Mouse (Mus musculus) intestine, embryonic 15.5 days (tissue): Measurements from ENCODE around the gene Gtf3c3. TPM values are rescaled to one million over a fixed set of nuclear protein-coding genes. Genes with fewer than 3 reads are reported as not detected.

ENCODE experiments used
- ATAC-seq: fragments of 200-750 bp; cut with Nextera tagmentation; 2 replicates; pipeline ENCODE4 v1.8.0; 2017; ENCODE audit warnings: moderate TSS enrichment, moderate library complexity
- H3K27ac ChIP-seq: fragments of 300-500 bp; sonication (generic); 2 replicates; pipeline ENCODE4 v1.5.1; 2015; ENCODE audit warnings: mild to moderate bottlenecking, inconsistent platforms
- H3K27me3 ChIP-seq: fragments of 300-500 bp; sonication (generic); replicated peaks from 2 replicates; pipeline ENCODE4 v1.6.1; 2015; ENCODE audit warnings: inconsistent platforms
- H3K36me3 ChIP-seq: fragments of 300-500 bp; sonication (generic); 2 replicates; pipeline ENCODE4 v1.6.1; 2015; ENCODE audit warnings: inconsistent platforms
- H3K4me1 ChIP-seq: fragments of 300-500 bp; sonication (generic); replicated peaks from 2 replicates; pipeline ENCODE4 v1.6.1; 2015; ENCODE audit warnings: inconsistent platforms
- H3K4me2 ChIP-seq: fragments of 300-500 bp; sonication (generic); replicated peaks from 2 replicates; pipeline ENCODE4 v1.6.1; 2015; ENCODE audit warnings: mild to moderate bottlenecking, inconsistent platforms
- H3K4me3 ChIP-seq: fragments of 300-500 bp; sonication (generic); replicated peaks from 2 replicates; pipeline ENCODE4 v1.5.1; 2015; ENCODE audit warnings: inconsistent platforms
- H3K9ac ChIP-seq: fragments of 300-500 bp; sonication (generic); 2 replicates; pipeline ENCODE4 v1.6.1; 2015; ENCODE audit warnings: inconsistent platforms
- H3K9me3 ChIP-seq: fragments of 300-500 bp; sonication (generic); 2 replicates; pipeline ENCODE4 v1.6.1; 2016; ENCODE audit warnings: inconsistent platforms
- WGBS: fragments of 180-500 bp; shearing (Covaris S2); methylation state at CpG from one replicate; pipeline ENCODE4 v1.1.7; 2015; 5-methylcytosine and 5-hydroxymethylcytosine counted together
- polyA plus RNA-seq: library from polyadenylated mRNA; unstranded; fragments of >200 nt; fragmentation: Nextera tagmentation; extraction: Ambion mirVana; gene quantifications from 2 replicates; pipeline ENCODE4 v1.2.1, GENCODE M21; 2015

Gene Gtf3c3
- polyA plus RNA-seq, result 17.5 and 20.8 TPM in 2 replicates

DNA sequence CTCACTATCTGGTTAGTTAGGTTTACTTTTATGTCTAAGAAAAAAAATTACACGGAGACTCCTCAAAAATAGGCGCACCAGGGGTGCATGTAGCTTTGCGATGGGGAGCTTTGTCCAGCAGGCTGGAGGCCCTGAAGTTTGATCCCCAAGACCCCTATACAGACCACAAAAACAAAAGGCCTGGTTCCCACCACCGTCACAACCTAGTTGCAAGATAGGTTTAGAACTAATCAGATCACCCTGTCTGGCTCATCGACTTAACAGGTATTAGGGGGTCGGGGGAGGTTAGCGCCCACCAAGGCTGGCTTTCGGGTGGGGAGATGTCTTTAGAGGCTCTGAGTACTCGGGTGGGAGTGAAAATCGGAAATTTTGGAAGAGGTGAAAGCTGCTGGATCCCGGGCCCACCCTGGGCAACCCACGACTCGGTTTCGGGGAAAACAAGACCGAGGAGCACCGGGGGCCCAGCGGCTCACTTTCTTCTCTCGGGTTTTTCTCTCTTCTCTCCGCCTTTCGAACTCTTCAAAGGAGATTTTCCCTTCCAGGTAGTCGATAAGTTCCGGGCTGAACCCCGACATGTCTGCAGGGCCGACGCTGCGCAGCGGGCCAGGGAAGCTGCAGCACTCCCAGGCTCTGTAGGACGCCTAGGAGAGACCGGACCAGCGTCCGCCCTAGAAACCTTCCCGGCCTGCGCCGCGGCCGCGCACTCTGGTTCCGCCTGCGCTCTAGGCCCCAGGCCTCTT lies at the start of gene Gtf3c3:
TSS of gene Gtf3c3 (minus strand) at position 632 of the 740 bp plus-strand sequence.
- Histone ChIP-seq H3K4me2 (peak within 1 kb of the TSS; percentile 70), H3K4me1 (no peaks in the 10 kb centered on the region), H3K9me3 (no peaks in the 10 kb centered on the region), H3K36me3 (peaks cover 1% of the 10 kb centered on the region; the same call in 1 of the 2 replicates), H3K27me3 (no peaks in the 10 kb centered on the region), H3K4me3 (peak within 1 kb of the TSS; percentile 70), H3K27ac (no peak within 1 kb of the TSS), H3K9ac (peak within 1 kb of the TSS; percentile 73)
- WGBS, result 4% methylated on average over 39 of the region's 39 CpGs
- peak; percentile 99 for ATAC-seq

DNA sequence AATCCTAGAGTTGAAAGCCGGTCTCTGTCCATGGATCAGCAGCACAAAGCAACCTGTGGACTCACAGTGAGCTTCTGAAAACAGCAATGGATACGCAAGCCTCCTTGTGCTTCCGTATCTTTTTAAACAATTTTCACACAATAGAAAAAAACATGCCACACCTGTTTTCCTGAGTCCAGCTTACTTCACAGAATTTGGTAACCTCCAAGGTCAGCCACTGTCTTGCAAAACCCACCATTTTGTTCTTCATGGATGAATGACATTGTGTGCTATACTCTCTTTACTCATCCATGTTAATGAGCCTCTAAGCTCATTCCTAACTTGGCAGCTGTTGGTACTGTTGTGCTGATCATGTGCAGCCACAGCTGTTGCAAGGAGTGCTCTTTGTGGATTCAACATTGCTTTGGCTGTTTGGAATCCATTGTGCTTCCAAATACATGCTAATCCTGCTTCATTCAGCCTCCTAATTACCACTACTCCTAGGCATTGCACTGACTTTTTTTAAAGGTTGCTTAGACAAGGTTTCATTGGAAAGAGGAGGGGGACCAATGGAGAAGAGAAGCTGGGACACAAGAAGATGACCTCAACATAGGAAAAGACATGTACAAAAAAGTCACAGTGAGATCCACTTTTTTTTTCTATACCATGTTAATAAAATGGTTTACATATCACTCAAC lies 46.1 kb upstream of the Gtf3c3 start:
- no peak overlapping the region for H3K9ac ChIP-seq
- no peaks in the 10 kb centered on the region for H3K27me3 ChIP-seq
- no peak overlapping the region for H3K4me3 ChIP-seq
- H3K9me3 ChIP-seq, result no peaks in the 10 kb centered on the region
- no peak overlapping the region for H3K27ac ChIP-seq
- no peak for ATAC-seq
- no peaks in the 10 kb centered on the region for H3K36me3 ChIP-seq
- no peak overlapping the region for H3K4me2 ChIP-seq
- H3K4me1 ChIP-seq, result no peaks in the 10 kb centered on the region
- WGBS, result 92% methylated on average over 3 of the region's 3 CpGs

DNA sequence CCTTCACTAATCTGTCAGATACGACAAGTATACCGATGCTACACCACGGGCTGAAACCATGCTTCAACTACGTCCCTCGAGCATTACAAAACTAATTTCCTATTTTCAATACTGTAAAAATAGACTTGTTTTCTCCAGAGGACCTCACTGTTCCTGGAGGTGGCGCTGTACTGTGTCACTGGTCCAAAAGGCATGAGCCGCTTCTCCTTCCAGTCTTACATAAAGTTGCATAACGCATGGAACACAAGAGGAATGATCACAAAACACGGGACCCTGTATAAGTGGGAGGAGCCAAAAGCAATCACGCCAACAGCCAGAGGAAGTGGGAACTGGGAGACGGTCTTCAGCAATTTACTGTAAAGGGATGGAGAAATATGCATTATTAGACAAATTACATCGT lies 41.7 kb upstream of the Gtf3c3 start:
- Histone ChIP-seq H3K4me3 (no peak overlapping the region), H3K36me3 (no peaks in the 10 kb centered on the region), H3K27me3 (no peaks in the 10 kb centered on the region), H3K9ac (no peak overlapping the region), H3K4me1 (no peaks in the 10 kb centered on the region), H3K9me3 (no peaks in the 10 kb centered on the region), H3K27ac (no peak overlapping the region), H3K4me2 (no peak overlapping the region)
- no peak for ATAC-seq
- WGBS, result 95% methylated on average over 12 of the region's 12 CpGs

DNA sequence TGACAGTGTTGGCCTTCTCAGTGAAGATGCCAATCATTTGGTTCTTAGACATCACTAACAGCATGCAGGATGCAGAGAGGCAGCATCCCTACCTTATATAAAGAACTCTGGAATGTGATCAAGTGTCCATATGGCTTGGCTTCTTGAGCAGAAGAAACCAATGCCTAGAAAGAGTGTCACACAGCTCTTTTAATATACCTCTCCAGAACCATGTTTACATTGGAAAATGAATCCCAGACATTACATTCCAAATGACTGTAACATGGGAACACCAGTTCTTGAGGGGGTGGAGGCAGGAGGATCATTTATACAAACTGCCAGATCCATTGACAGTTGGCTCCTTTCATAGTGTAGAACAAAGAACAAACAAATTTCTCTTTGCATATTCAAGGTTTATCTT lies 29.9 kb upstream of the Gtf3c3 start:
- Histone ChIP-seq H3K9ac (no peak overlapping the region), H3K4me2 (no peak overlapping the region), H3K4me1 (no peaks in the 10 kb centered on the region), H3K36me3 (no peaks in the 10 kb centered on the region), H3K4me3 (no peak overlapping the region), H3K27ac (no peak overlapping the region), H3K27me3 (no peaks in the 10 kb centered on the region), H3K9me3 (no peaks in the 10 kb centered on the region)
- no peak for ATAC-seq

DNA sequence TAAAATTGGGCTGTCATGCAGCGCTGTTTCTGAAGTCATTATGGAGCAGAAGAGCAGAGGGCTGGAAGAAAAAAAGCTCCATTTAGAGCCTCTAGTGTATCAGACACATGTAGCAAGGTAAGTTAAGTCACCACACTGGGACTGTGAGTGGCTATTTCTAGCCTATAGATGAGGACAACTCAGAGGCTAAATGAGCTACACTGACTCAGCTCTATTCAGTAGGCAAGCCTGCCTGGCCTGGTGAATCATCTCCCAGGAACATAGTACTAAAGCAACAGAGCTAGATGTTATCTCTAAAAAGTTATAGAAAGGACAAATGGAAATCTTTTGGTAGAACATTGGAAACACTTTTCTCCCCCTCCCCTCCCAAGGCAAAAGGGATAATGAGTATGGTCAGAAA lies 28.6 kb upstream of the Gtf3c3 start:
- H3K4me1 ChIP-seq, result no peaks in the 10 kb centered on the region
- ATAC-seq, result no peak
- no peak overlapping the region for H3K27ac ChIP-seq
- no peak overlapping the region for H3K4me3 ChIP-seq
- H3K36me3 ChIP-seq, result no peaks in the 10 kb centered on the region
- H3K9me3 ChIP-seq, result no peaks in the 10 kb centered on the region
- H3K9ac ChIP-seq, result no peak overlapping the region
- 97% methylated on average over 1 of the region's 1 CpGs for WGBS
- no peaks in the 10 kb centered on the region for H3K27me3 ChIP-seq
- no peak overlapping the region for H3K4me2 ChIP-seq

DNA sequence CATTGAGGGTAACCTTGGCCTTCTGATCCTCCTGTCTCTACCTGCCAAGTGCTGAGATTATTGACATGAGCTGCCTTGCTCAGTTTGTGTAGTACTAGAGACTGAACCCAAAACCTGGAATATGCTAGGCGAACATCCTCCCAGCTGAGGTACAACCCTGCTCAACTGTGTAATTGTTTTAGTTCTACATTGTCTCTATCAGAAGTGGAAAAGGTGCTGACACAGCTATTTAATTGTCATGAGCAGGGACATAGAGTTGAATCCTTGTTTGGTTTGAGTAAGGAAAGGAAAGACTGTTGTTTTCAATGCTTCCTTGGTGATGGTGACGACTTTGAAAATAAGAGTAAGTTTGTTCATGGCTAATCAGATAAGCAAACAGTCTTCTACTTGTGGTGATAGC lies 13.3 kb upstream of the Gtf3c3 start:
- Histone ChIP-seq H3K9ac (no peak overlapping the region), H3K27me3 (no peaks in the 10 kb centered on the region), H3K27ac (no peak overlapping the region), H3K36me3 (no peaks in the 10 kb centered on the region), H3K4me3 (no peak overlapping the region), H3K4me2 (no peak overlapping the region), H3K9me3 (no peaks in the 10 kb centered on the region), H3K4me1 (no peaks in the 10 kb centered on the region)
- ATAC-seq, result no peak
- WGBS, result 89% methylated on average over 2 of the region's 2 CpGs

DNA sequence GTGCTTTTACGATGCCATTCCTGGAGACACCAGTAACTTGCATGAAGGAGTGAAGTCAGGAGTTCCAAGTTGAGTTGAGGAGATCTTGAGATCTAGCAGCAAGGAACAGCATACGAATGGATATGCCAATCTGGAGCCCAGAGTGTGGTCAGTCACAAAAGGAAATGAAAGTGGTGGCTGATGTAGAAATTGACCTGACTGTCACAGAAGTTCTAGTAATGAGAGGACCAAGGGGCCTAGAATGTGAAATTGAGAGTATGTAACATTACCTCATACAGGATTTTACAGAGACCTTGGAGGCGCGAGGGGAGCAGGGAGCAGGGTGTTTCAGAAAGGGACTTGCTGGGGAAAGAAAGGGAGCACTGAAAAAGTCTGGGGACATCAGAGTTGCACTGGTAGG lies 10.1 kb upstream of the Gtf3c3 start:
- ATAC-seq, result no peak
- Histone ChIP-seq H3K4me2 (no peak overlapping the region), H3K9me3 (no peaks in the 10 kb centered on the region), H3K36me3 (no peaks in the 10 kb centered on the region), H3K4me1 (no peaks in the 10 kb centered on the region), H3K9ac (no peak overlapping the region), H3K27ac (no peak overlapping the region), H3K4me3 (no peak overlapping the region), H3K27me3 (no peaks in the 10 kb centered on the region)
- 79% methylated on average over 4 of the region's 4 CpGs for WGBS

DNA sequence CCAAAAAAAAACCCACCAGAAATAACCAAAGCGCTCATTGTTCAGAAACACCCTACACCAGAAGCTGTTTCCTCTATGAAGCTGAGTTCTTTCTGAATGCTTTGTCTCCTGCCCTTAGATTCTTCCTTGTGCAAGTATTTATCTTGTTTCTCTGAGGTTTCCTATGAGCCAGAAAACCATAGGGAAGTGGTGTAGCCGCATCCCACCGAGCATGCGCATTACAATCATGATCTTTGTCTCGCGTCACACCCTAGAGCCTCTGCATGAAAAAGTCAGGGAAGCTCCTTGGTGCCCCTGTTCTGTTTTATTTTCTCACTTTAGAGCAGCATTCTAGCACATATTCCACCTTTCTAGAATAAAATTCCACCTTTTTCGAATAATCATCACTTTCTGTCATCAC lies 4.9 kb upstream of the Gtf3c3 start:
- WGBS, result 60% methylated on average over 7 of the region's 7 CpGs
- no peaks in the 10 kb centered on the region for H3K36me3 ChIP-seq
- no peak overlapping the region for H3K9ac ChIP-seq
- H3K27ac ChIP-seq, result no peak overlapping the region
- no peak for ATAC-seq
- H3K4me2 ChIP-seq, result no peak overlapping the region
- H3K9me3 ChIP-seq, result no peaks in the 10 kb centered on the region
- H3K4me1 ChIP-seq, result no peaks in the 10 kb centered on the region
- H3K27me3 ChIP-seq, result no peaks in the 10 kb centered on the region
- H3K4me3 ChIP-seq, result no peak overlapping the region

DNA sequence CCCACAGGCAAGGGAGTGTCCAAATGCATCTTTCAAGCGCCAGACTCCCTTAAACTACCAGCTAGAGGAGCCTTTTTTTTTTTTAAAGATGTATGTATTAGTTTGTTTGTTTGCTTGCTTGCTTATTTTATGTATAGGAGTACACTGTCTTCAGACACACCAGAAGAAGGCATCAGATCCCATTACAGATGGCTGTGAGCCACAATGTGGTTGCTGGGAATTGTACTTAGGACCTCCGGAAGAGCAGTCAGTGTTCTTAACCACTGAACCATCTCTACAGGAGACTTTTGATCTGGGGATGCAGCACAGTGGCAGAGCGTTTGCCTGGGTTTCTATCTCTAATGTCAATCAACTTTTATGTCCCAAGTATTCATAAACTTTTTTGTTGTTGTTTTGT lies 307 bp upstream of the Gtf3c3 start:
- H3K9ac ChIP-seq, result peak overlapping the region; percentile 73
- no peaks in the 10 kb centered on the region for H3K27me3 ChIP-seq
- H3K4me2 ChIP-seq, result peak overlapping the region; percentile 70
- ATAC-seq, result peak; percentile 44; the same call in 1 of the 2 replicates
- H3K36me3 ChIP-seq, result no peaks in the 10 kb centered on the region
- H3K4me3 ChIP-seq, result peak overlapping the region; percentile 70
- no peaks in the 10 kb centered on the region for H3K4me1 ChIP-seq
- H3K27ac ChIP-seq, result no peak overlapping the region
- no peaks in the 10 kb centered on the region for H3K9me3 ChIP-seq
- whole genome bisulfite sequencing, result 52% methylated on average over 3 of the region's 3 CpGs

DNA sequence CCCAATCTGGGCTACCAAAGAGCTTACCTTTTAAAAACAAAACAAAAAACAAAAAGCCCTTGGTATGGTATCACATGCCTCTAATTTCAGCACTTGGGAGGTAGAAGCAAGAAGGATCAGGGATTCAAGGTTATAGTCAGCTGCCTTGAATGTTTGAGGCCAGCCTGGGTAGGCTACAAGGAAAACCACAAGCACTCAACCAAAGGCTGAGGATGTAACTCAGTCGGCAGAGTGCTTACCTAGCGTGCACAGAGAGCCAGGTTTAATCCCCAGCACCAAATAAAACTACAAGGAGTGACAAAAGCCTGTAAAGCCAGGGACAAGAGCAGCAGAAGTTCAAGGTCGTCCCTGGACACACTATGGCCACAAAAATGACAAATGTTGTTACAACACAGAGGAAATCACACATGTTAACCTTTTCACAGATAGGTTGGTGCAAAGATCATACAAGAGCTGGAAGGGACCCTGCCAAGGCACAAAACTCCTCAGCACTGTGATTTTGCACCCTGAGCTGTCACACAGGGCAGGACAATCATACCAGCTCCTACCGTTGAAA lies 16.5 kb downstream of the Gtf3c3 start:
- H3K4me3 ChIP-seq, result no peak overlapping the region
- no peaks in the 10 kb centered on the region for H3K27me3 ChIP-seq
- no peak for ATAC-seq
- peaks cover 22% of the 10 kb centered on the region for H3K36me3 ChIP-seq
- H3K4me2 ChIP-seq, result no peak overlapping the region
- H3K27ac ChIP-seq, result no peak overlapping the region
- no peaks in the 10 kb centered on the region for H3K4me1 ChIP-seq
- WGBS, result 83% methylated on average over 4 of the region's 4 CpGs
- H3K9me3 ChIP-seq, result no peaks in the 10 kb centered on the region
- no peak overlapping the region for H3K9ac ChIP-seq

DNA sequence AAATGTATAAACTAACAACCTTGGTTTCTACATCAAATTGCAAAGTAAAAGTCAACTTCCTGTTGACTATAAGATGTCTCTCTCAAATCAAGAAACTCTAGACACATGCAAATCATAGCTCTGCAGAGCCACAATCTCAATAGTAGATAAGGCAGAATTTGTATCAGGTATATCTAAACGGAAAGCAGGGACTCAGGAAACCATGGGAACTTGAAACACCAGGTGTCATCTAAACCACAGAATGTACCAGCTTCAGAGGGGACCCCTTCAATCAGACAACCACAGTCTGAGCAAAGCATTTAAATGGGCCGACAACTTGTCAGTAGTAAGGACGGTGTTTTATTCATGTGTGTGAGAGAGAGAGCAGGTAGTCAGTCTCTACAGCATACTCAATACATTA lies 17.1 kb downstream of the Gtf3c3 start:
- no peaks in the 10 kb centered on the region for H3K9me3 ChIP-seq
- no peaks in the 10 kb centered on the region for H3K4me1 ChIP-seq
- ATAC-seq, result no peak
- no peak overlapping the region for H3K4me3 ChIP-seq
- WGBS, result 93% methylated on average over 3 of the region's 3 CpGs
- H3K27me3 ChIP-seq, result no peaks in the 10 kb centered on the region
- peaks cover 22% of the 10 kb centered on the region for H3K36me3 ChIP-seq
- no peak overlapping the region for H3K9ac ChIP-seq
- no peak overlapping the region for H3K4me2 ChIP-seq
- no peak overlapping the region for H3K27ac ChIP-seq

DNA sequence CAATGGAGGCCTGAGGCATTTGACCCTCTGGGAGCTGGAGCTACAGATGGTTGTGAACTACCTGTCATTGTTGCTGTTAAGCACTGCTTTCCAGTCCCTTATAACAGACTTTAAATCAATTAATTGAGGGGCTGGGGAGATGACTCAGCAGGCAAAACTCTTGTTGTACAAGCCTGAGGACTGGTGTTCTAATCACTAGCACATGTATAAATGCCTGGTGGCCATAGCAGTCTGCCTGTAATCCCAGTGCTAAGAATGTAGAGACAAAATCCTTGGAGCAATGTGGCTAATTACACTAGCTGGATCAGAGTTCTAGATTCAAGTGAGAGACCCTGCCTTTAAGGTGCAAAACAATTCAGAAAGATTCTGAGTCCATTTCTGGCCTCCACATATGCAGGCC lies 36.0 kb downstream of the Gtf3c3 start:
- H3K36me3 ChIP-seq, result peaks cover 15% of the 10 kb centered on the region
- ATAC-seq, result no peak
- no peaks in the 10 kb centered on the region for H3K4me1 ChIP-seq
- no peak overlapping the region for H3K27ac ChIP-seq
- H3K9ac ChIP-seq, result no peak overlapping the region
- no peak overlapping the region for H3K4me3 ChIP-seq
- no peaks in the 10 kb centered on the region for H3K27me3 ChIP-seq
- no peak overlapping the region for H3K4me2 ChIP-seq
- no peaks in the 10 kb centered on the region for H3K9me3 ChIP-seq

DNA sequence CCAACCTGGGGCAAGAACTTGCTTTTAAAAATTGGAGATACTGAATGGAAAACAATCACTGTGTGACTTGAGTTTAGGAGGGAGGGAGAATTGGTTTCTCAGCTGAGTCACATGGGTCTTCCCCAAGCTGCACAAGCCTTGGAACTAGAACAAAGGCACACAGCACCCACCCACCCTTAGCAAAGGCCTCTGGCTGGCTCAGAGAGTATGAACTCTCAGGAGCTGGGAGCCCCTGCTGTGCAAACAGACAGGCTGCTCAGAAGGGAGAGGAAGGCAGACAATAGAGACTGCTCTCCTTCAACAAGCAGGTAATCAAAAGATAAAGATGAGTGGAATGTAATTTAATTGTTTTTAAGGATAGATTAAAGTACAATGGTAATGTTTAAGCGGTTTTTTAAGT lies 54.5 kb downstream of the Gtf3c3 start:
- no peaks in the 10 kb centered on the region for H3K4me1 ChIP-seq
- H3K27ac ChIP-seq, result no peak overlapping the region
- ATAC-seq, result no peak
- H3K4me2 ChIP-seq, result no peak overlapping the region
- H3K4me3 ChIP-seq, result no peak overlapping the region
- no peaks in the 10 kb centered on the region for H3K36me3 ChIP-seq
- no peaks in the 10 kb centered on the region for H3K27me3 ChIP-seq
- H3K9ac ChIP-seq, result no peak overlapping the region
- WGBS, result 40% methylated on average over 1 of the region's 1 CpGs
- H3K9me3 ChIP-seq, result no peaks in the 10 kb centered on the region
